Mouse (Mus musculus) embryonic facial prominence, embryonic 14.5 days (tissue): Measurements from ENCODE around the gene Klhl2. TPM values are rescaled to one million over a fixed set of nuclear protein-coding genes. Genes with fewer than 3 reads are reported as not detected.

Experiments
- ATAC-seq: fragments of 200-750 bp; cut with Nextera tagmentation; 2 replicates; pipeline ENCODE4 v1.8.0; 2017; ENCODE audit warnings: low read depth, moderate number of reproducible peaks, moderate TSS enrichment
- DNase-seq: peaks from one replicate; pipeline ENCODE4 v3.0.0-alpha.2; 2015; ENCODE audit warnings: low spot score
- H3K27ac ChIP-seq: fragments of 300-500 bp; sonication (generic); replicated peaks from 2 replicates; pipeline ENCODE4 v1.5.1; 2014; ENCODE audit warnings: low read depth, mild to moderate bottlenecking, low read length, moderate library complexity
- H3K27me3 ChIP-seq: fragments of 300-500 bp; sonication (generic); replicated peaks from 2 replicates; pipeline ENCODE4 v1.6.1; 2014; ENCODE audit warnings: low read length; ENCODE audit not compliant: control insufficient read depth, insufficient read depth
- H3K36me3 ChIP-seq: fragments of 300-500 bp; sonication (generic); 2 replicates; pipeline ENCODE4 v1.6.1; 2014; ENCODE audit warnings: low read length, mixed read lengths; ENCODE audit not compliant: control insufficient read depth, insufficient read depth
- H3K4me1 ChIP-seq: fragments of 300-500 bp; sonication (generic); 2 replicates; pipeline ENCODE4 v1.6.1; 2014; ENCODE audit warnings: antibody characterized with exemption, low read length; ENCODE audit not compliant: control insufficient read depth, insufficient read depth
- H3K4me2 ChIP-seq: fragments of 300-500 bp; sonication (generic); 2 replicates; pipeline ENCODE4 v1.6.1; 2014; ENCODE audit warnings: low read depth, mild to moderate bottlenecking, low read length, moderate library complexity, mixed read lengths
- H3K4me3 ChIP-seq: fragments of 300-500 bp; sonication (generic); 2 replicates; pipeline ENCODE4 v1.5.1; 2014; ENCODE audit warnings: low read depth, mild to moderate bottlenecking, low read length
- H3K9ac ChIP-seq: fragments of 300-500 bp; sonication (generic); 2 replicates; pipeline ENCODE4 v1.6.1; 2014; ENCODE audit warnings: low read depth, mild to moderate bottlenecking, low read length, moderate library complexity, mixed read lengths
- H3K9me3 ChIP-seq: fragments of 300-500 bp; sonication (generic); 2 replicates; pipeline ENCODE4 v1.6.1; 2016; ENCODE audit warnings: low read length; ENCODE audit not compliant: control insufficient read depth
- WGBS: fragments of 180-500 bp; shearing (Covaris S2); extraction: QIAGEN DNeasy Blood & Tissue Kit; methylation state at CpG from one replicate; pipeline ENCODE4 v1.1.7; 2014; 5-methylcytosine and 5-hydroxymethylcytosine counted together
- polyA plus RNA-seq: library from polyadenylated mRNA; unstranded; fragments of >200 nt; fragmentation: Nextera tagmentation; extraction: Ambion mirVana; gene quantifications from 2 replicates; pipeline ENCODE4 v1.2.1, GENCODE M21; 2014

Gene Klhl2
- polyA plus RNA-seq, 1 experiment from 2014 or later, result 13.2 TPM

- H3K27me3 ChIP-seq, result no peaks in the 10 kb centered on the region
- ATAC-seq (no peak), DNase-seq (no peak)
- H3K4me3 ChIP-seq, result no peak overlapping the region
- H3K9me3 ChIP-seq, result 0 out of 2 replicates have a peak, but pooled peaks cover 4% of the 10 kb centered on the region
- H3K36me3 ChIP-seq, result peaks cover 7% of the 10 kb centered on the region
- H3K4me2 ChIP-seq, result no peak overlapping the region
- no peak overlapping the region for H3K9ac ChIP-seq
- H3K4me1 ChIP-seq, result no peaks in the 10 kb centered on the region
- WGBS, result 79% methylated on average over 8 of the region's 8 CpGs
- no peak overlapping the region for H3K27ac ChIP-seq
Measured at GRCm38 (mm10) chr8:64826461-64826860, 23.4 kb downstream of the Klhl2 start.

GRCm38 (mm10) chr8:64823905-64824304, 25.9 kb downstream of the Klhl2 start:
- Histone ChIP-seq H3K9ac (no peak overlapping the region), H3K27me3 (no peaks in the 10 kb centered on the region), H3K4me2 (no peak overlapping the region), H3K4me1 (no peaks in the 10 kb centered on the region), H3K36me3 (peaks cover under 1% of the 10 kb centered on the region; the same call in 1 of the 2 replicates), H3K9me3 (no peaks in the 10 kb centered on the region), H3K4me3 (no peak overlapping the region), H3K27ac (no peak overlapping the region)
- DNase-seq (no peak), ATAC-seq (no peak)
- WGBS, result 84% methylated on average over 11 of the region's 11 CpGs

GRCm38 (mm10) chr8:64820940-64821339, 28.9 kb downstream of the Klhl2 start:
- Histone ChIP-seq H3K4me3 (no peak overlapping the region), H3K9ac (no peak overlapping the region), H3K27me3 (no peaks in the 10 kb centered on the region), H3K4me1 (no peaks in the 10 kb centered on the region), H3K9me3 (no peaks in the 10 kb centered on the region), H3K4me2 (no peak overlapping the region), H3K27ac (no peak overlapping the region), H3K36me3 (no peaks in the 10 kb centered on the region)
- 93% methylated on average over 4 of the region's 4 CpGs for WGBS
- DNase-seq (no peak), ATAC-seq (no peak)

- Histone ChIP-seq H3K4me1 (no peaks in the 10 kb centered on the region), H3K9me3 (0 out of 2 replicates have a peak, but pooled peaks cover 4% of the 10 kb centered on the region), H3K27me3 (no peaks in the 10 kb centered on the region), H3K4me3 (no peak overlapping the region), H3K4me2 (no peak overlapping the region), H3K9ac (no peak overlapping the region), H3K36me3 (peaks cover 11% of the 10 kb centered on the region), H3K27ac (no peak overlapping the region)
- DNase-seq (no peak), ATAC-seq (no peak)
- WGBS, result 95% methylated on average over 8 of the region's 9 CpGs
Measured at GRCm38 (mm10) chr8:64811790-64812189, 38.0 kb downstream of the Klhl2 start.

- Histone ChIP-seq H3K4me3 (no peak overlapping the region), H3K27me3 (no peaks in the 10 kb centered on the region), H3K36me3 (peaks cover 11% of the 10 kb centered on the region), H3K9ac (no peak overlapping the region), H3K4me2 (no peak overlapping the region), H3K9me3 (0 out of 2 replicates have a peak, but pooled peaks cover 4% of the 10 kb centered on the region), H3K4me1 (no peaks in the 10 kb centered on the region), H3K27ac (no peak overlapping the region)
- no peak for DNase-seq
- ATAC-seq, result no peak
- WGBS, result 94% methylated on average over 4 of the region's 4 CpGs
Measured at GRCm38 (mm10) chr8:64811083-64811482, 38.7 kb downstream of the Klhl2 start.

GRCm38 (mm10) chr8:64806558-64806957, 43.3 kb downstream of the Klhl2 start:
- Histone ChIP-seq H3K4me1 (no peaks in the 10 kb centered on the region), H3K4me3 (no peak overlapping the region), H3K27me3 (no peaks in the 10 kb centered on the region), H3K9ac (no peak overlapping the region), H3K36me3 (peaks cover 7% of the 10 kb centered on the region), H3K9me3 (0 out of 2 replicates have a peak, but pooled peaks cover 4% of the 10 kb centered on the region), H3K4me2 (no peak overlapping the region), H3K27ac (no peak overlapping the region)
- WGBS, result 87% methylated on average over 3 of the region's 3 CpGs
- no peak for ATAC-seq
- no peak for DNase-seq

GRCm38 (mm10) chr8:64804971-64805370, 44.8 kb downstream of the Klhl2 start:
- DNase-seq, result no peak
- WGBS, result 78% methylated on average over 4 of the region's 4 CpGs
- Histone ChIP-seq H3K9ac (no peak overlapping the region), H3K27me3 (no peaks in the 10 kb centered on the region), H3K36me3 (no peaks in the 10 kb centered on the region), H3K9me3 (no peaks in the 10 kb centered on the region), H3K4me3 (no peak overlapping the region), H3K4me1 (no peaks in the 10 kb centered on the region), H3K27ac (no peak overlapping the region), H3K4me2 (no peak overlapping the region)
- no peak for ATAC-seq

GRCm38 (mm10) chr8:64799306-64799705, 50.5 kb downstream of the Klhl2 start:
- no peak for ATAC-seq
- Histone ChIP-seq H3K4me1 (no peaks in the 10 kb centered on the region), H3K36me3 (no peaks in the 10 kb centered on the region), H3K9ac (no peak overlapping the region), H3K27me3 (no peaks in the 10 kb centered on the region), H3K27ac (no peak overlapping the region), H3K4me2 (no peak overlapping the region), H3K4me3 (no peak overlapping the region), H3K9me3 (no peaks in the 10 kb centered on the region)
- no peak for DNase-seq
- 82% methylated on average over 8 of the region's 8 CpGs for WGBS

GRCm38 (mm10) chr8:64798503-64798902, 51.3 kb downstream of the Klhl2 start:
- DNase-seq, result no peak
- Histone ChIP-seq H3K9ac (no peak overlapping the region), H3K4me3 (no peak overlapping the region), H3K36me3 (no peaks in the 10 kb centered on the region), H3K27ac (no peak overlapping the region), H3K4me2 (no peak overlapping the region), H3K4me1 (no peaks in the 10 kb centered on the region), H3K27me3 (no peaks in the 10 kb centered on the region), H3K9me3 (no peaks in the 10 kb centered on the region)
- no peak for ATAC-seq
- 90% methylated on average over 3 of the region's 3 CpGs for WGBS
